Mouse (Mus musculus): ENCODE data around the gene Atpif1. TPM values are rescaled to one million over a fixed set of nuclear protein-coding genes. Genes with fewer than 3 reads are reported as not detected.
A peak's percentile ranks its signal among the peaks of the same experiment; 100 is the strongest.
"Not testable (repeated sequence)": the region's sequence is repeated elsewhere in the genome, so short reads cannot be mapped to it uniquely, and the experiment has no call there.

The Atpif1 gene
- total and polyA plus RNA-seq, 3 experiments: 38.6 to 456 (median 369) TPM

- no peak for DNase-seq
These were observed 42.4 kb downstream of the Atpif1 start for GRCm38 (mm10) chr4:132491057-132491456.

GRCm38 (mm10) chr4:132490273-132491010 lies 43.0 kb downstream of the Atpif1 start:
- DNase-seq: no peak

GRCm38 (mm10) chr4:132488976-132489375 lies 44.5 kb downstream of the Atpif1 start:
- DNase-seq: no peak

- no peak for DNase-seq
These were observed 44.9 kb downstream of the Atpif1 start for GRCm38 (mm10) chr4:132488521-132488920.

GRCm38 (mm10) chr4:132484820-132485219 lies 48.6 kb downstream of the Atpif1 start:
- DNase-seq: no peak

GRCm38 (mm10) chr4:132484231-132484630 lies 49.2 kb downstream of the Atpif1 start:
- DNase-seq: no peak

- peak; percentile 55 for DNase-seq
These were observed 50.4 kb downstream of the Atpif1 start for GRCm38 (mm10) chr4:132482956-132483608.

GRCm38 (mm10) chr4:132482104-132482503 lies 51.4 kb downstream of the Atpif1 start:
- DNase-seq: not testable (repeated sequence)

Other genes with a start within 250 kb of the Atpif1 start
- gene Rab42, start 230.3 kb downstream of the Atpif1 start, total RNA-seq (2021): 1 to 10 TPM; 1.4 to 3.0 TPM
- gene Rab42, start 230.3 kb downstream of the Atpif1 start, polyA plus RNA-seq (2012; rRNA removed): 3.2 and 3.3 TPM in 2 replicates
- 10 to 100 TPM; 31.6 to 36.4 TPM for gene Trnau1ap, start 204.1 kb downstream of the Atpif1 start, total RNA-seq (2021)
- 14.9 and 16.5 TPM in 2 replicates for gene Trnau1ap, start 204.1 kb downstream of the Atpif1 start, polyA plus RNA-seq (2012; rRNA removed)
- gene Rcc1, start 180.1 kb downstream of the Atpif1 start, total RNA-seq (2021): 10 to 100 TPM; 12.4 to 16.9 TPM
- 4.3 TPM in 2 replicates for gene Rcc1, start 180.1 kb downstream of the Atpif1 start, polyA plus RNA-seq (2012; rRNA removed)
- 10 to 100 TPM; 47.0 to 79.3 TPM for gene Phactr4, start 111.2 kb downstream of the Atpif1 start, total RNA-seq (2021)
- gene Phactr4, start 111.2 kb downstream of the Atpif1 start, polyA plus RNA-seq (2012; rRNA removed): 8.9 and 12.5 TPM in 2 replicates
- 1 to 10 TPM; 7.1 to 7.9 TPM for gene Med18, start 69.7 kb downstream of the Atpif1 start, total RNA-seq (2021)
- 1.5 and 2.2 TPM in 2 replicates for gene Med18, start 69.7 kb downstream of the Atpif1 start, polyA plus RNA-seq (2012; rRNA removed)
- 10 to 100 TPM; 15.6 to 32.1 TPM for gene Sesn2, start 23.2 kb downstream of the Atpif1 start, total RNA-seq (2021)
- 16.3 and 20.1 TPM in 2 replicates for gene Sesn2, start 23.2 kb downstream of the Atpif1 start, polyA plus RNA-seq (2012; rRNA removed)
- gene Dnajc8, start 1.9 kb upstream of the Atpif1 start, total RNA-seq (2021): 100 to 1,000 TPM in 1 of 2 experiments, 10 to 100 TPM in 1; 93.2 to 112 TPM
- 8.5 and 11.2 TPM in 2 replicates for gene Dnajc8, start 1.9 kb upstream of the Atpif1 start, polyA plus RNA-seq (2012; rRNA removed)
- gene Ptafr, start 30.4 kb upstream of the Atpif1 start, total RNA-seq (2021): 1 to 10 TPM in 1 of 2 experiments, under 1 TPM in 1; 0.98 to 3.2 TPM
- gene Ptafr, start 30.4 kb upstream of the Atpif1 start, polyA plus RNA-seq (2012; rRNA removed): 1.6 and 2.2 TPM in 2 replicates
- 10 to 100 TPM; 26.0 to 43.2 TPM for gene Eya3, start 105.3 kb upstream of the Atpif1 start, total RNA-seq (2021)
- 12.0 and 14.7 TPM in 2 replicates for gene Eya3, start 105.3 kb upstream of the Atpif1 start, polyA plus RNA-seq (2012; rRNA removed)
- gene Xkr8, start 198.9 kb upstream of the Atpif1 start, total RNA-seq (2021): 1 to 10 TPM; 5.0 to 6.7 TPM
- gene Xkr8, start 198.9 kb upstream of the Atpif1 start, polyA plus RNA-seq (2012; rRNA removed): 7.2 and 10.0 TPM in 2 replicates
- 10 to 100 TPM in 1 of 2 experiments, 1 to 10 TPM in 1; 1.7 to 24.2 TPM for gene Smpdl3b, start 223.6 kb upstream of the Atpif1 start, total RNA-seq (2021)
- gene Smpdl3b, start 223.6 kb upstream of the Atpif1 start, polyA plus RNA-seq (2012; rRNA removed): 15.5 and 32.0 TPM in 2 replicates
- 1 to 10 TPM; 6.0 to 9.5 TPM for gene Rpa2, start 234.7 kb upstream of the Atpif1 start, total RNA-seq (2021)
- gene Rpa2, start 234.7 kb upstream of the Atpif1 start, polyA plus RNA-seq (2012; rRNA removed): 6.9 and 12.5 TPM in 2 replicates